Mouse (Mus musculus) frontal cortex, adult 2 months (tissue): ENCODE results near the gene Cog8. TPM values are rescaled to one million over a fixed set of nuclear protein-coding genes. Genes with fewer than 3 reads are reported as not detected.
"Not testable (repeated sequence)": the region's sequence is repeated elsewhere in the genome, so short reads cannot be mapped to it uniquely, and the experiment has no call there.

ENCODE experiments used
- DNase-seq, 2 experiments: peaks; one replicate each; pipeline ENCODE4 v3.0.0; 2022; ENCODE audit warnings: low spot score in 1 of 2; ENCODE audit errors: extremely low spot score in 1 of 2
- polyA plus RNA-seq: library from polyadenylated mRNA; depleted of rRNA; stranded (reverse); fragments of >200 nt; gene quantifications from 2 replicates; pipeline ENCODE4 v1.2.3, GENCODE M21; 2012

Cog8 gene
- polyA plus RNA-seq, 1 experiment = 35.6 TPM

- DNase-seq = no peak
Measured at GRCm38 (mm10) chr8:107046976-107047375, 9.5 kb downstream of the Cog8 start.

GRCm38 (mm10) chr8:107045478-107045877, 11.0 kb downstream of the Cog8 start:
- DNase-seq = no peak

- no peak for DNase-seq
Measured at GRCm38 (mm10) chr8:107040632-107041031, 15.9 kb downstream of the Cog8 start.

- no peak for DNase-seq
Measured at GRCm38 (mm10) chr8:107036626-107037025, 19.9 kb downstream of the Cog8 start.

GRCm38 (mm10) chr8:107035641-107036040, 20.8 kb downstream of the Cog8 start:
- no peak for DNase-seq

GRCm38 (mm10) chr8:107033609-107034008, 22.9 kb downstream of the Cog8 start:
- DNase-seq = not testable (repeated sequence)

GRCm38 (mm10) chr8:107031577-107032090, 24.9 kb downstream of the Cog8 start:
- peak in 1 of 2 experiments; percentile 17 for DNase-seq

- DNase-seq = peak; percentile 82 to 97
Measured at GRCm38 (mm10) chr8:107030650-107031576, 25.6 kb downstream of the Cog8 start, which contains the start of gene Vps4a. TSS of gene Vps4a (plus strand) at chr8:107031222.

- no peak for DNase-seq
Measured at GRCm38 (mm10) chr8:107030058-107030457, 26.4 kb downstream of the Cog8 start.

GRCm38 (mm10) chr8:107029310-107029709, 27.2 kb downstream of the Cog8 start:
- DNase-seq = no peak

- no peak for DNase-seq
Measured at GRCm38 (mm10) chr8:107023479-107023878, 33.0 kb downstream of the Cog8 start.

GRCm38 (mm10) chr8:107014915-107015314, 41.6 kb downstream of the Cog8 start:
- DNase-seq = no peak

GRCm38 (mm10) chr8:107012666-107013065, 43.8 kb downstream of the Cog8 start:
- DNase-seq = no peak

GRCm38 (mm10) chr8:107007795-107008194, 48.7 kb downstream of the Cog8 start:
- DNase-seq = peak; percentile 38 to 60

- peak; percentile 78 to 95 for DNase-seq
Measured at GRCm38 (mm10) chr8:107002532-107002931, 54.0 kb downstream of the Cog8 start.

- DNase-seq = no peak
Measured at GRCm38 (mm10) chr8:106999068-106999467, 57.4 kb downstream of the Cog8 start.

- no peak for DNase-seq
Measured at GRCm38 (mm10) chr8:106997416-106997815, 59.1 kb downstream of the Cog8 start.

- not testable (repeated sequence) for DNase-seq
Measured at GRCm38 (mm10) chr8:106996339-106996738, 60.1 kb downstream of the Cog8 start.
